Mouse (Mus musculus) cortical plate, adult 2 months (tissue): Measurements from ENCODE around the gene Ldlrad2.

Source experiments
- CTCF ChIP-seq: fragments of 200-500 bp; IDR thresholded peaks from 2 replicates; pipeline ENCODE4 v1.5.1; 2011; ENCODE audit warnings: mild to moderate bottlenecking, control low read depth, low read length; ENCODE audit not compliant: insufficient read depth; ENCODE audit errors: extremely low read depth
- POLR2A ChIP-seq: fragments of 200-500 bp; IDR thresholded peaks from 2 replicates; pipeline ENCODE4 v1.6.1; 2011; ENCODE audit warnings: mild to moderate bottlenecking, low read length, control low read depth; ENCODE audit not compliant: insufficient read depth; ENCODE audit errors: extremely low read depth

DNA sequence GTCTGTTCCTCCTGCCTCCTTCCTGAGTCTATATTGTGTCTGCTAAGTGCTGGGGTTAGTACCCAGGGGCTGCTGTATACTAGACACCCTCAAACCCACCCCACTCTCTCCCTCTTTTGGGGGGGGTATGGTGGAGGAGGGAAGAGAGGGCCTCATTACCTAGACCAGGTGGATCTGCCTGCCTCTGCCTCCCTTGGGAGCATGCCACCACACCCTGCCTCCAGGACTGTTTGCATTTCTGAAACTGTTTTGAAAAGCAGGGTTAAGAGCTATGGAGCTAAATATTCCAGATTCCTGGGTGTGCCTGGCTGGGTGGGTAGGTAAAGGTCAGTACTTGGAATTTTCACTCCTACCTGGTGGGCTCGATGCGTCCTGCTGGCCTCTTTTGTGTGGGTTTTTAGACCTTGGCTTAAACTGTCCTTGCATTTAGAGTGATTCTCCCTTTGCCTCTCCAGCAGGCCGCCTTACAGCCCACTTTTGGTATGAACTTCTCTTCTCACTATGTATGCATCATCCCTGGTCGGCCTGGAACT is 22.8 kb upstream of the Ldlrad2 start:
- TF ChIP-seq POLR2A = no peak
- TF ChIP-seq CTCF = no peak
